Mouse (Mus musculus) liver, embryonic 14.5 days (tissue): ENCODE results near the gene Zscan2. TPM values are rescaled to one million over a fixed set of nuclear protein-coding genes. Genes with fewer than 3 reads are reported as not detected.
A peak's percentile ranks its signal among the peaks of the same experiment; 100 is the strongest.

Source experiments
- ATAC-seq: fragments of 200-750 bp; cut with Nextera tagmentation; 2 replicates; pipeline ENCODE4 v1.8.0; 2017; ENCODE audit warnings: moderate number of reproducible peaks, mild to moderate bottlenecking, moderate library complexity; ENCODE audit not compliant: insufficient read depth
- DNase-seq, 3 experiments: peaks; one replicate each; pipeline ENCODE4 v3.0.0-alpha.2; 2012 to 2013; ENCODE audit warnings: low read depth in 3 of 3, low spot score in 3 of 3
- H3K27ac ChIP-seq: fragments of 300-500 bp; sonication (generic); 2 replicates; pipeline ENCODE4 v1.5.1; 2014; ENCODE audit warnings: moderate library complexity, mild to moderate bottlenecking, control low read depth, inconsistent platforms
- H3K27me3 ChIP-seq: fragments of 300-500 bp; sonication (generic); 2 replicates; pipeline ENCODE4 v1.6.1; 2014; ENCODE audit warnings: mild to moderate bottlenecking, low read length, moderate library complexity; ENCODE audit not compliant: control insufficient read depth, insufficient read depth
- H3K36me3 ChIP-seq: fragments of 300-500 bp; sonication (generic); replicated peaks from 2 replicates; pipeline ENCODE4 v1.6.1; 2014; ENCODE audit warnings: low read depth; ENCODE audit not compliant: control insufficient read depth, insufficient read depth
- H3K4me1 ChIP-seq, 2 experiments: fragments of 200-500 bp in 1 of 2; fragments of 300-500 bp in 1 of 2; sonication (generic) in 1 of 2; replicated peaks; 2 replicates each; pipeline ENCODE4 v1.6.1; 2012 to 2014; ENCODE audit warnings: antibody characterized with exemption in 1 of 2, inconsistent platforms in 1 of 2, low read length in 1 of 2; ENCODE audit not compliant: control insufficient read depth in 2 of 2, insufficient read depth in 2 of 2
- H3K4me2 ChIP-seq: fragments of 300-500 bp; sonication (generic); 2 replicates; pipeline ENCODE4 v1.6.1; 2014; ENCODE audit warnings: low read depth, mild to moderate bottlenecking, control low read depth, moderate library complexity
- H3K4me3 ChIP-seq, 2 experiments: fragments of 200-500 bp in 1 of 2; fragments of 300-500 bp in 1 of 2; sonication (generic) in 1 of 2; 2 replicates each; pipeline ENCODE4 v1.5.1; 2012 to 2014; ENCODE audit warnings: low read depth in 2 of 2, low read length in 2 of 2, mild to moderate bottlenecking in 2 of 2, control low read depth in 1 of 2, inconsistent platforms in 1 of 2, moderate library complexity in 1 of 2; ENCODE audit not compliant: insufficient read depth in 1 of 2
- H3K9ac ChIP-seq: fragments of 300-500 bp; sonication (generic); replicated peaks from 2 replicates; pipeline ENCODE4 v1.6.1; 2014; ENCODE audit warnings: mild to moderate bottlenecking, control low read depth, moderate library complexity
- H3K9me3 ChIP-seq: fragments of 300-500 bp; sonication (generic); 2 replicates; pipeline ENCODE4 v1.6.1; 2016; ENCODE audit warnings: low read length, mixed read lengths; ENCODE audit not compliant: control insufficient read depth
- CTCF ChIP-seq: IDR thresholded peaks from 2 replicates; pipeline ENCODE4 v1.5.1; 2016; ENCODE audit warnings: antibody characterized with exemption, low read depth, control low read depth
- EP300 ChIP-seq: IDR thresholded peaks from 2 replicates; pipeline ENCODE4 v1.6.1; 2016; ENCODE audit warnings: antibody characterized with exemption, low read depth
- WGBS: fragments of 180-500 bp; shearing (Covaris S2); extraction: QIAGEN DNeasy Blood & Tissue Kit; methylation state at CpG from one replicate; pipeline ENCODE4 v1.1.7; 2014; ENCODE audit not compliant: insufficient replicate concordance; 5-methylcytosine and 5-hydroxymethylcytosine counted together
- polyA plus RNA-seq, 2 experiments: library from polyadenylated mRNA; depleted of rRNA in 1 of 2; stranded (reverse) in 1 of 2; unstranded in 1 of 2; fragments of >200 nt; fragmentation: Nextera tagmentation in 1 of 2; extraction: Ambion mirVana in 1 of 2; gene quantifications; 2 replicates each; pipeline versions ENCODE4 v1.2.1 to v1.2.3; 2012 to 2014

Zscan2 gene
- polyA plus RNA-seq, 2 experiments, result 0.08 to 1.3 TPM

- no peak overlapping the region for H3K4me3 ChIP-seq
- H3K4me2 ChIP-seq, result peak overlapping the region; percentile 40
- WGBS, result 28% methylated on average over 11 of the region's 11 CpGs
- H3K27ac ChIP-seq, result no peak overlapping the region
- peak; percentile 41; the same call in 1 of the 2 replicates for ATAC-seq
- TF ChIP-seq CTCF, result no peak
- TF ChIP-seq EP300, result no peak
- H3K9ac ChIP-seq, result no peak overlapping the region
- no peaks in the 10 kb centered on the region for H3K27me3 ChIP-seq
- DNase-seq, result no peak
- no peaks in the 10 kb centered on the region for H3K36me3 ChIP-seq
- H3K9me3 ChIP-seq, result no peaks in the 10 kb centered on the region
- peaks cover 8 to 11% of the 10 kb centered on the region in 2 experiments for H3K4me1 ChIP-seq
Measured at GRCm38 (mm10) chr7:80823875-80824682, 36.6 kb upstream of the Zscan2 start.

- Histone ChIP-seq H3K9me3 (no peaks in the 10 kb centered on the region), H3K4me1 (peaks cover 8 to 11% of the 10 kb centered on the region in 2 experiments), H3K36me3 (no peaks in the 10 kb centered on the region), H3K27ac (no peak within 1 kb of the TSS), H3K4me2 (no peak within 1 kb of the TSS), H3K27me3 (no peaks in the 10 kb centered on the region), H3K9ac (no peak within 1 kb of the TSS), H3K4me3 (no peak within 1 kb of the TSS)
- DNase-seq (no peak), ATAC-seq (no peak)
- 69% methylated on average over 11 of the region's 11 CpGs for WGBS
- no peak for TF ChIP-seq CTCF
Measured at GRCm38 (mm10) chr7:80825843-80826403, 34.8 kb upstream of the Zscan2 start, which contains the start of gene Iqgap1. Gene Iqgap1 (minus strand): TSS chr7:80825974.

DNA sequence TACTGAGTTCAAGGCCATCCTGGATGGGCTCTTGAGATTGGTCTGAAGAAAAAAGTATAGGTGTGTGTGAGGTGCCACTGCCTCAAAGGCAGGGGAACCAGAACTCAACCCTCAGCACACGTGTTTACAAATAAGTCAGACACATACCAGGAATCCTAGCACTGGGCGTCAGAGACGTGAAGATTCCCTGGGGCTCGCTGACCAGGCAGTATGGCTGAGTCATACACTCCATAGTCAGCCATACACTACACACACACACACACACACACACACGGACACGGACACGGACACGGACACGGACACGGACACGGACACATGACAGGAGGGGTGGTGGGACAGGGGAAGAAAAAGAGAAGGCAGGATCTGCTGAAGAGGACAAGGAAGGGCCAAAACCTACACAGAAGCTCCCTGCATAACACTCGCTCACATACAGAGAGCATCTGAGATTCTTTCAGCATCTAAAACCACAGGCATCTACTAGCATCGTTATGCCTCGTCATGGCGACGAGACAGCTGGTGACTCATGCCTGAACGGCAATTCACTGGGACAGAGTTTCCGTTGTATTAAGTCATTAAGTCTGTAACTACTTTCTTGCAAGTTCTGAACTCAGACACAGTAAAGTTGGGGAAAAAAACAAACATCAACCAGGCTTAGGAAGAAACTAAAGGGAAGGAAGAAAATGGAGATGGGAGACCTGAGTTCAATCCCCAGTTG is 32.4 kb upstream of the Zscan2 start:
- 54% methylated on average over 18 of the region's 18 CpGs for WGBS
- ATAC-seq (no peak), DNase-seq (peak in 1 of 3 experiments; percentile 29)
- no peak overlapping the region for H3K4me3 ChIP-seq
- H3K4me1 ChIP-seq, result peaks cover 8 to 11% of the 10 kb centered on the region in 2 experiments
- no peak overlapping the region for H3K4me2 ChIP-seq
- H3K9ac ChIP-seq, result no peak overlapping the region
- no peak for TF ChIP-seq EP300
- no peak for TF ChIP-seq CTCF
- no peaks in the 10 kb centered on the region for H3K36me3 ChIP-seq
- H3K27me3 ChIP-seq, result no peaks in the 10 kb centered on the region
- H3K9me3 ChIP-seq, result no peaks in the 10 kb centered on the region
- H3K27ac ChIP-seq, result no peak overlapping the region

- peaks cover 0 to 5% of the 10 kb centered on the region in 2 experiments; a peak in 2 of 4 replicates for H3K4me1 ChIP-seq
- H3K27ac ChIP-seq, result no peak overlapping the region
- no peak overlapping the region for H3K9ac ChIP-seq
- TF ChIP-seq EP300 (no peak), CTCF (no peak)
- ATAC-seq (no peak), DNase-seq (peak in 1 of 3 experiments; percentile 33)
- 64% methylated on average over 15 of the region's 15 CpGs for WGBS
- H3K4me2 ChIP-seq, result no peak overlapping the region
- H3K9me3 ChIP-seq, result no peaks in the 10 kb centered on the region
- H3K4me3 ChIP-seq, result no peak overlapping the region
- H3K27me3 ChIP-seq, result no peaks in the 10 kb centered on the region
- H3K36me3 ChIP-seq, result no peaks in the 10 kb centered on the region
Measured at GRCm38 (mm10) chr7:80830193-80830803, 30.4 kb upstream of the Zscan2 start.
